Mouse (Mus musculus): ENCODE results near the gene Ank2. TPM values are rescaled to one million over a fixed set of nuclear protein-coding genes. Genes with fewer than 3 reads are reported as not detected.

The Ank2 gene
- polyA plus RNA-seq, 1 experiment from 2014 or later: 25.8 TPM

GRCm38 (mm10) chr3:127280376-127280775, 218.8 kb downstream of the Ank2 start:
- H3K9me3 ChIP-seq: no peaks in the 10 kb centered on the region
- no peak overlapping the region for H3K4me3 ChIP-seq
- no peaks in the 10 kb centered on the region for H3K4me1 ChIP-seq
- no peak overlapping the region for H3K27ac ChIP-seq
- DNase-seq (ENCODE audit: low spot score): no peak
- no peaks in the 10 kb centered on the region for H3K27me3 ChIP-seq (ENCODE audit: insufficient read depth, poor library complexity, severe bottlenecking)
- no peaks in the 10 kb centered on the region for H3K36me3 ChIP-seq

DNA sequence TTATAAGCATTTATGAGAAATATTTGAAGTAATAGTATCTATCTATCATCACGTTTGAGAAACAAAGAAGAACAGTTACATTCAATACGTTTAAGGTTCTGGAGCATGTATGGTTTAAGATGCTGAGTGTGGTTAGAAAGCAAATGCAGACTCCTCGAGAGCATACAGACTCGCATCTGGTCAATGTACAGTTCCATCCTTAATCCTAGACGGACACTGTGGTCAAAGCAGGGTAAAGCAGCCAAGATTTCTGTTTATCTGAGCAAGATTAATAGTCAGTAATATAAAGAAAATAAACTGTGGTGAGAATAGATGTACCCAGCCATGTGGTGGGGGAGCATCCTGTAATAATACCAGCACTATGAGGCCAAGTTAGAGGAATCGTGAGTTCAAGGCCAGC, 223.2 kb downstream of the Ank2 start:
- 84% methylated on average over 6 of the region's 6 CpGs for WGBS
- Histone ChIP-seq H3K27ac (no peak overlapping the region), H3K9me3 (no peaks in the 10 kb centered on the region), H3K36me3 (no peaks in the 10 kb centered on the region), H3K4me3 (no peak overlapping the region), H3K4me1 (no peaks in the 10 kb centered on the region), H3K27me3 (ENCODE audit: insufficient read depth, poor library complexity, severe bottlenecking) (no peaks in the 10 kb centered on the region)
- no peak for DNase-seq (ENCODE audit: low spot score)

DNA sequence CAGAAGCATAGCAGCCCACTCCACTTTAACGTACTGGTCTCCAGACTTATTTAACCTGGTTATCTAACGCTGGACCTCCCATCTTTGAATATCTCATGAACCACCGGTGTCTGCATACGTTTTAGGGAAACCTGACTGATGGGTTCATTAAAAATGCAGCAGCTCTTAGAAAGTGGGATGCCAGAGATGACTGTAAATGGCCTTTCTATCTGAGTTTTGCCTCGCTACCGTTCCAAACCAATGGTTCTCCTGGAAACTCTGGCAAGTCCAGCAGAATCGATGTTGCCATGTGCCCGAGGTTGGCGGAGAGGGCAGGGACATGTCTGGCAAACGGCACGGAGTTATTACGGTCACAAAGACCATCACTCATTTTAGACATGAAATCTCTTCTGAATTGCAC, 226.3 kb downstream of the Ank2 start:
- H3K4me3 ChIP-seq: no peak overlapping the region
- 81% methylated on average over 12 of the region's 12 CpGs for WGBS
- no peak overlapping the region for H3K27ac ChIP-seq
- no peaks in the 10 kb centered on the region for H3K27me3 ChIP-seq (ENCODE audit: insufficient read depth, poor library complexity, severe bottlenecking)
- peaks cover 11% of the 10 kb centered on the region for H3K4me1 ChIP-seq
- no peak for DNase-seq (ENCODE audit: low spot score)
- no peaks in the 10 kb centered on the region for H3K9me3 ChIP-seq
- no peaks in the 10 kb centered on the region for H3K36me3 ChIP-seq

GRCm38 (mm10) chr3:127269616-127270015, 229.5 kb downstream of the Ank2 start:
- H3K27me3 ChIP-seq (ENCODE audit: insufficient read depth, poor library complexity, severe bottlenecking): no peaks in the 10 kb centered on the region
- H3K27ac ChIP-seq: no peak overlapping the region
- H3K4me3 ChIP-seq: no peak overlapping the region
- DNase-seq (ENCODE audit: low spot score): no peak
- peaks cover 11% of the 10 kb centered on the region for H3K4me1 ChIP-seq
- no peaks in the 10 kb centered on the region for H3K9me3 ChIP-seq
- no peaks in the 10 kb centered on the region for H3K36me3 ChIP-seq
- 81% methylated on average over 14 of the region's 14 CpGs for WGBS

DNA sequence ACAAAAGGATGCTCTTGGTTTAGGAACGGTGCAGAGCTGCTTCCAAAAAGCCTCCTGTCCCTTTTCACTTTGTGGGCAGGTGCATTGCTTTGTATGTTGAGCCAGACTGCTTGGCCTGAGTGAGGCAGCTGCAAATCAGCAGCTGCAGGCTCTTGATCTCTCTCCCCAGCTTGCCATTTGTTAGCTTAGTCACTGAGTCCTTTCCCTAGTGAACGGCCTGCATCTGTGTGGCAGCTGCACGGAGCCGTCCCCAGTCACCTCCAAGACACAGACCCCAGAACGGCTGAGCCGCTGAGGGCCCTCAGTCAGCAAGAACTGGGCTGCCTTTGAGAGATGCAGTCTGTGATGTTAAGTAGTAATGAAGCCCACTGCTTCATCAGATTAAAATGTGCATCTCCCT, 231.3 kb downstream of the Ank2 start:
- peaks cover 11% of the 10 kb centered on the region for H3K4me1 ChIP-seq
- no peaks in the 10 kb centered on the region for H3K9me3 ChIP-seq
- 66% methylated on average over 6 of the region's 6 CpGs for WGBS
- no peaks in the 10 kb centered on the region for H3K36me3 ChIP-seq
- H3K27ac ChIP-seq: 0 out of 2 replicates have a peak overlapping the region, but pooled peaks have one; percentile 13
- H3K27me3 ChIP-seq (ENCODE audit: insufficient read depth, poor library complexity, severe bottlenecking): no peaks in the 10 kb centered on the region
- DNase-seq (ENCODE audit: low spot score): no peak
- no peak overlapping the region for H3K4me3 ChIP-seq

GRCm38 (mm10) chr3:127265732-127266131, 233.4 kb downstream of the Ank2 start:
- H3K4me1 ChIP-seq: peaks cover 14% of the 10 kb centered on the region
- WGBS: 80% methylated on average over 5 of the region's 5 CpGs

GRCm38 (mm10) chr3:127265182-127265581, 234.0 kb downstream of the Ank2 start:
- no peaks in the 10 kb centered on the region for H3K36me3 ChIP-seq
- H3K9me3 ChIP-seq: no peaks in the 10 kb centered on the region
- H3K4me1 ChIP-seq: peaks cover 13% of the 10 kb centered on the region
- DNase-seq (ENCODE audit: low spot score): no peak
- 57% methylated on average over 3 of the region's 3 CpGs for WGBS
- H3K4me3 ChIP-seq: no peak overlapping the region
- no peak overlapping the region for H3K27ac ChIP-seq
- H3K27me3 ChIP-seq (ENCODE audit: insufficient read depth, poor library complexity, severe bottlenecking): no peaks in the 10 kb centered on the region

More at GRCm38 (mm10) chr3:127265732-127266131, 233.4 kb downstream of the Ank2 start:
- H3K9me3 ChIP-seq: no peaks in the 10 kb centered on the region
- H3K36me3 ChIP-seq: no peaks in the 10 kb centered on the region
- DNase-seq (ENCODE audit: low spot score): no peak
- H3K4me3 ChIP-seq: no peak overlapping the region
- no peaks in the 10 kb centered on the region for H3K27me3 ChIP-seq (ENCODE audit: insufficient read depth, poor library complexity, severe bottlenecking)
- no peak overlapping the region for H3K27ac ChIP-seq

DNA sequence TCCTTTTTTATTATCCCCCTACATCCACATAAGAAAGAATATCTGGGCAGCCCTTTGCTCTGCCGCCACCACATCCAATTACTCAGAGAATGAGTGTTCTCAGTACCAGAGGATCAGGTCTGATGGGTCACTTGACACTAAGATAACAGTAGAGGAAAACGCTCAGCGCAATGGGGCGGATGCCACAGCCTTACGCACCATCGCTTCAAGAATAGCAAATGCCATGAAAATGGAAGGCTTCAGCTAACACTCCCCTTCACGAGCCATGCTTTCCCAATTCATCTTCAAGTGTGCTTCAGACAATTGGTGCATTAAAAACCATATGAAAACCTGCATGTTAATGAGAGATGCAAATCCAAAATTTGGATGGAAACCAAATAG, 238.4 kb downstream of the Ank2 start:
- no peak for DNase-seq (ENCODE audit: low spot score)
- H3K9me3 ChIP-seq: no peaks in the 10 kb centered on the region
- H3K27me3 ChIP-seq (ENCODE audit: insufficient read depth, poor library complexity, severe bottlenecking): no peaks in the 10 kb centered on the region
- peaks cover 15% of the 10 kb centered on the region; the same call in 1 of the 2 replicates for H3K4me1 ChIP-seq
- no peak overlapping the region for H3K27ac ChIP-seq
- 34% methylated on average over 7 of the region's 7 CpGs for WGBS
- no peak overlapping the region for H3K4me3 ChIP-seq
- no peaks in the 10 kb centered on the region for H3K36me3 ChIP-seq

GRCm38 (mm10) chr3:127260007-127260785, 239.0 kb downstream of the Ank2 start:
- DNase-seq (ENCODE audit: low spot score): no peak
- Histone ChIP-seq H3K36me3 (no peaks in the 10 kb centered on the region), H3K27me3 (ENCODE audit: insufficient read depth, poor library complexity, severe bottlenecking) (no peaks in the 10 kb centered on the region), H3K4me1 (peaks cover 15% of the 10 kb centered on the region; the same call in 1 of the 2 replicates), H3K4me3 (no peak overlapping the region), H3K9me3 (no peaks in the 10 kb centered on the region), H3K27ac (no peak overlapping the region)
- 77% methylated on average over 15 of the region's 15 CpGs for WGBS

GRCm38 (mm10) chr3:127258466-127259075, 240.6 kb downstream of the Ank2 start:
- Histone ChIP-seq H3K4me3 (peak overlapping the region; percentile 66), H3K4me1 (peaks cover 15% of the 10 kb centered on the region; the same call in 1 of the 2 replicates), H3K36me3 (no peaks in the 10 kb centered on the region), H3K27ac (0 out of 2 replicates have a peak overlapping the region, but pooled peaks have one; percentile 91), H3K9me3 (no peaks in the 10 kb centered on the region), H3K27me3 (ENCODE audit: insufficient read depth, poor library complexity, severe bottlenecking) (no peaks in the 10 kb centered on the region)
- no peak for DNase-seq (ENCODE audit: low spot score)
- WGBS: 39% methylated on average over 15 of the region's 15 CpGs

- no peaks in the 10 kb centered on the region for H3K36me3 ChIP-seq
- WGBS: 0% methylated on average over 12 of the region's 18 CpGs
- H3K4me1 ChIP-seq: peaks cover 15% of the 10 kb centered on the region; the same call in 1 of the 2 replicates
- no peaks in the 10 kb centered on the region for H3K9me3 ChIP-seq
- peak overlapping the region; percentile 91 for H3K27ac ChIP-seq
- no peaks in the 10 kb centered on the region for H3K27me3 ChIP-seq (ENCODE audit: insufficient read depth, poor library complexity, severe bottlenecking)
- peak overlapping the region; percentile 66 for H3K4me3 ChIP-seq
- peak; percentile 76 for DNase-seq (ENCODE audit: low spot score)
These were observed 241.2 kb downstream of the Ank2 start for GRCm38 (mm10) chr3:127257969-127258368.

DNA sequence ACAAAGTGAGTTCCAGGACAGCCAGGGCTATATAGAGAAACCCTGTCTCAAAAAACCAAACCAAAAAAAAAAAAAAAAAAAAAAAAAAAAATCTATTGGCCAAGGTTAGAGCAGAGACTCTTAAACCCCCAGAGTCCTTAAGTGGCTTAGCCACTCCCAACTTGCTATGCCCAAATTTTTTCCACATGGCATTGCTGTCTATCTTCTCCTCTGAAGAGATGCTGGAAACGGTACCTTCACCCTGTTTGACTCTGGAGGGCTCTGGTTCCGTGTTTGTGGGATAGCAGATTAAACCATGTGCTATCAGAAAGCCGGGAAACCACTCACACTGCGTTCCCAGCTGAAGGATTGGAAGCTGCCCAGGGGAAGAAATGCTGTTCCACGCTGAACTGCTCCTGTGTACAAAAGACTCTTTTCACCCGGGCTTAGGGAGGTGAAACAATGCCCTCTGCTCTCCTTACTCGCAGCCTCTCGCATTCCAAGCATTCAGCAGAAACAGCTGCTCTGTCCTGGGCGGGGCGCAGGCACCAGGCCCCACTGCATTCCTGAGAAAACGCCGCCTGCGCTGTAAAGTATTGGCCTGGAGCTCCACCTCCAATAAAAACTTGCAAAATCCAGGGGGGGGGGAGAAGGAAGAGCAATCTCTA, 241.7 kb downstream of the Ank2 start:
- Histone ChIP-seq H3K27ac (peak overlapping the region; percentile 91), H3K36me3 (no peaks in the 10 kb centered on the region), H3K4me1 (peaks cover 15% of the 10 kb centered on the region; the same call in 1 of the 2 replicates), H3K4me3 (peak overlapping the region; percentile 66), H3K27me3 (ENCODE audit: insufficient read depth, poor library complexity, severe bottlenecking) (no peaks in the 10 kb centered on the region), H3K9me3 (no peaks in the 10 kb centered on the region)
- DNase-seq (ENCODE audit: low spot score): peak; percentile 94
- under 1% methylated on average over 13 of the region's 13 CpGs for WGBS

DNA sequence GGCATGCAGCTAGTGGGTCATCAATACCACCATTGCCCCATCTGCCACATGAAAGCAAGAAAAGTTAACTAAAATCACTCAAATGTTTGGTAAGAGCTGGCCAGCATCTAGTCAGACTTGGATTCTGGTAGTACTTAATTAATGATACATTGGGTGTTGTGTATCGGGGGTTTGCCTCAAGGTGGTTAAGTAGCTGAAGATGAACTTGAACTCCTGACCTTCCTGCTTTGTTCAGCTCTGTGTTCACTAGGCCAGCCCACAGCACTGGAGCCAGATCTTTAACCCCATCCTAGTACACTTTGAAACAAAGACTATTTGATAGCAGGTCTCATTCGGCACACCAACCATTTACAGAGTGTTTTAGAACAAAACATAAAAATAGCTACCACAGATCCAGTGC, 242.5 kb downstream of the Ank2 start:
- no peak for DNase-seq (ENCODE audit: low spot score)
- Histone ChIP-seq H3K27ac (0 out of 2 replicates have a peak overlapping the region, but pooled peaks have one; percentile 29), H3K4me1 (peaks cover 15% of the 10 kb centered on the region; the same call in 1 of the 2 replicates), H3K9me3 (no peaks in the 10 kb centered on the region), H3K36me3 (no peaks in the 10 kb centered on the region), H3K4me3 (no peak overlapping the region), H3K27me3 (ENCODE audit: insufficient read depth, poor library complexity, severe bottlenecking) (no peaks in the 10 kb centered on the region)
- WGBS: 85% methylated on average over 2 of the region's 2 CpGs

Measured in heart, embryonic 10.5 days (tissue).